21 mouse cellular contexts compared by ENCODE assay signal in the genomic region with DNA sequence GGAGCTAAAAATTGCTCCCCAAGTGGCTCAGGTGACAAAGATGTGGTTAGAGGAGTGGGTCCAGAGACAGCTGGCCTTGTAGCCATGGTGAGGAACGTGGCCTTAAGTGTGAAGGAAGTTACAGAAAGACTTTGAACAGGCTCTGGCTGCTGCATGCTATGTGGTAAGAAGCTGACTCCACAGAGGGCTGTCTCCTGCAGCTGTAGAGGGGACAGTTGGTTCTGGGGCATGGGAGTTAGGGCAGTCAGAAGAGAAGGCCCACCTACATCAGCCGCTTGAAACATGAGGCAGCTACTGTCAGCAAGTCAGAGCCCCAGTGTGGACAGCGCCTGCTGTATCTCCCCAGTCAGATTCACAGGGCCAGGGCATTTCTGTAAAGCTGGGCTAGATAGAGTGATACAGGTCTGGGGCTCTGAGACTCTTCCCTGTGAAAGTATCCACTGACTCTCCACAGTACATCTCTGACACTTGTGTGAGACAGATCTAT. TPM values are rescaled to one million over a fixed set of nuclear protein-coding genes. Genes with fewer than 3 reads are reported as not detected.
DNase-seq lines count a peak whose midpoint lies in the region; ATAC-seq and TF ChIP-seq lines count a peak whose summit lies in the region.
"Had no signal": no experiment of that assay in that cellular context is flagged by ENCODE, and none has a peak within 500 bp of the region (broad histone marks: within the 10 kb centered on the region; RNA-seq: fewer than 3 reads in every experiment).

No protein-coding gene starts in this region.

- no peak overlapping the region for H3K4me2 ChIP-seq in heart, embryonic 11.5 days
- no peak overlapping the region for H3K4me2 ChIP-seq in liver, postnatal 0 days (ENCODE audit: low read depth, low read length)
- peak overlapping the region; percentile 29 for H3K4me2 ChIP-seq in myocyte (ENCODE audit: low read depth)
- H3K4me2 ChIP-seq: forebrain, embryonic 13.5 days; hindbrain, embryonic 12.5 days had no signal

- no peak overlapping the region for H3K9ac ChIP-seq in heart, embryonic 11.5 days (ENCODE audit: low read depth, low read length)
- H3K9ac ChIP-seq in liver, adult 2 months (ENCODE audit: low read depth, low read length), result no peak overlapping the region
- H3K9ac ChIP-seq in liver, postnatal 0 days (replicated peaks), result no peak overlapping the region
- H3K9ac ChIP-seq: forebrain, embryonic 13.5 days; forebrain, postnatal 0 days; hindbrain, embryonic 12.5 days had no signal

- TF ChIP-seq CTCF in liver, adult 2 months (IDR thresholded peaks at IDR 0.05; ENCODE audit: low read depth, low read length), result no peak
- TF ChIP-seq CTCF in liver, postnatal 0 days (IDR thresholded peaks at IDR 0.05; ENCODE audit: low read depth), result no peak

- H3ac ChIP-seq in myocyte (ENCODE audit: control insufficient read depth, insufficient read length), result no peak overlapping the region

- no peak overlapping the region for H3K27ac ChIP-seq in heart, embryonic 10.5 days
- no peak overlapping the region for H3K27ac ChIP-seq in heart, embryonic 11.5 days (ENCODE audit: low read depth, low read length)
- peak overlapping the region; percentile 41 for H3K27ac ChIP-seq in liver, adult 2 months (replicated peaks; ENCODE audit: insufficient read depth, low read depth, low read length)
- H3K27ac ChIP-seq in liver, postnatal 0 days (ENCODE audit: low read depth), result no peak overlapping the region
- H3K27ac ChIP-seq: embryonic facial prominence, embryonic 10.5 days; forebrain, embryonic 13.5 days; gastrocnemius, adult 2 months; heart, adult 2 months; hindbrain, embryonic 12.5 days had no signal

- no peak for ATAC-seq in heart, embryonic 11.5 days (replicated peaks; ENCODE audit: insufficient number of reproducible peaks, low FRiP score, low TSS enrichment)
- ATAC-seq in liver, postnatal 0 days, result no peak
- ATAC-seq: activated CD4-positive, CD25-positive, alpha-beta regulatory T cell, adult 4 months; forebrain, embryonic 13.5 days; forebrain, postnatal 0 days; hindbrain, embryonic 16.5 days had no signal

- TF ChIP-seq POLR2A in liver, adult 2 months (IDR thresholded peaks at IDR 0.05; ENCODE audit: extremely low read depth, insufficient read depth, low read length), result no peak
- TF ChIP-seq POLR2A in myocyte (IDR thresholded peaks at IDR 0.05; ENCODE audit: insufficient read length, low read depth), result no peak

- H3K36me3 ChIP-seq in heart, embryonic 10.5 days, result peaks cover 16% of the 10 kb centered on the region
- H3K36me3 ChIP-seq in heart, embryonic 11.5 days (ENCODE audit: control insufficient read depth, insufficient read depth, low read length), result no peaks in the 10 kb centered on the region
- H3K36me3 ChIP-seq in liver, adult 2 months (ENCODE audit: control insufficient read depth, insufficient read depth, low read length), result no peaks in the 10 kb centered on the region
- H3K36me3 ChIP-seq in liver, postnatal 0 days (replicated peaks; ENCODE audit: insufficient read depth, low read length), result no peaks in the 10 kb centered on the region
- no peaks in the 10 kb centered on the region for H3K36me3 ChIP-seq in myocyte (ENCODE audit: control insufficient read depth, insufficient read depth)

- H3K9me3 ChIP-seq in heart, embryonic 10.5 days, result no peaks in the 10 kb centered on the region
- H3K9me3 ChIP-seq in heart, embryonic 11.5 days (replicated peaks; ENCODE audit: control insufficient read depth, low read length), result no peaks in the 10 kb centered on the region
- H3K9me3 ChIP-seq in liver, postnatal 0 days (ENCODE audit: low read length), result no peaks in the 10 kb centered on the region
- H3K9me3 ChIP-seq: embryonic facial prominence, embryonic 10.5 days; forebrain, embryonic 13.5 days; hindbrain, embryonic 12.5 days had no signal

- peak; percentile 75 for DNase-seq in heart, embryonic 10.5 days (ENCODE audit: low spot score)
- peak; percentile 18 for DNase-seq in liver, adult 2 months (ENCODE audit: extremely low read depth, low read depth, low spot score)
- DNase-seq in liver, postnatal 0 days, result no peak
- peak; percentile 18 for DNase-seq in NIH3T3 (ENCODE audit: low read depth)
- no peak for DNase-seq in adipocyte (ENCODE audit: low spot score)
- DNase-seq: cerebellum, adult 2 months; forebrain, postnatal 0 days; gastrocnemius, adult 2 months; gastrocnemius, postnatal 36 days; heart, adult 2 months; heart, postnatal 10 days; heart, postnatal 4 days had no signal

- peaks cover 35% of the 10 kb centered on the region for H3K4me1 ChIP-seq in heart, embryonic 10.5 days
- peaks cover 10% of the 10 kb centered on the region for H3K4me1 ChIP-seq in heart, embryonic 11.5 days (ENCODE audit: control insufficient read depth, insufficient read depth, low read length)
- H3K4me1 ChIP-seq in liver, adult 2 months (ENCODE audit: control insufficient read depth, insufficient read depth, low read length), result peaks cover 8% of the 10 kb centered on the region
- no peaks in the 10 kb centered on the region for H3K4me1 ChIP-seq in liver, postnatal 0 days (ENCODE audit: insufficient read depth)
- H3K4me1 ChIP-seq: forebrain, embryonic 13.5 days had no signal

- H3K4me3 ChIP-seq in heart, embryonic 10.5 days, result no peak overlapping the region
- H3K4me3 ChIP-seq in heart, embryonic 11.5 days (ENCODE audit: low read depth, low read length), result no peak overlapping the region
- H3K4me3 ChIP-seq in liver, adult 2 months (ENCODE audit: insufficient read depth, low read depth, low read length), result no peak overlapping the region
- H3K4me3 ChIP-seq in liver, postnatal 0 days (ENCODE audit: low read depth, low read length), result no peak overlapping the region
- no peak overlapping the region for H3K4me3 ChIP-seq in myocyte
- H3K4me3 ChIP-seq: embryonic facial prominence, embryonic 10.5 days; forebrain, embryonic 13.5 days; gastrocnemius, adult 2 months; heart, adult 2 months; hindbrain, embryonic 12.5 days had no signal

- no peaks in the 10 kb centered on the region for H3K79me2 ChIP-seq in liver, adult 2 months (ENCODE audit: control insufficient read depth, insufficient read depth, low read length)
- H3K79me2 ChIP-seq in myocyte (ENCODE audit: control insufficient read depth, insufficient read depth), result no peaks in the 10 kb centered on the region

- no peaks in the 10 kb centered on the region for H3K27me3 ChIP-seq in heart, embryonic 10.5 days (ENCODE audit: insufficient read depth, poor library complexity, severe bottlenecking)
- no peaks in the 10 kb centered on the region for H3K27me3 ChIP-seq in heart, embryonic 11.5 days (ENCODE audit: control insufficient read depth, insufficient read depth, low read length)
- H3K27me3 ChIP-seq in liver, adult 2 months (ENCODE audit: control insufficient read depth, insufficient read depth, low read length), result no peaks in the 10 kb centered on the region
- no peaks in the 10 kb centered on the region for H3K27me3 ChIP-seq in liver, postnatal 0 days (ENCODE audit: insufficient read depth, low read length)
- no peaks in the 10 kb centered on the region for H3K27me3 ChIP-seq in myocyte (ENCODE audit: control insufficient read depth, insufficient read depth, insufficient read length)
- H3K27me3 ChIP-seq: forebrain, embryonic 13.5 days; hindbrain, embryonic 12.5 days; Patski had no signal

- 59% methylated on average over 3 of the region's 3 CpGs for WGBS in heart, embryonic 10.5 days
- 37% methylated on average over 3 of the region's 3 CpGs for WGBS in heart, embryonic 11.5 days (ENCODE audit: insufficient replicate concordance)
- WGBS in liver, adult 2 months, result 93% methylated on average over 3 of the region's 3 CpGs
- 68% methylated on average over 3 of the region's 3 CpGs for WGBS in liver, postnatal 0 days (ENCODE audit: insufficient replicate concordance)

- TF ChIP-seq EP300 in liver, postnatal 0 days (IDR thresholded peaks at IDR 0.05; ENCODE audit: low read depth), result no peak

TF ChIP-seq in myocyte, 11 proteins besides CTCF, POLR2A, EP300 and RAD21:
- TF ChIP-seq TCF12 (IDR thresholded peaks at IDR 0.05; ENCODE audit: insufficient read depth, poor library complexity, severe bottlenecking) (no peak), TCF3 (IDR thresholded peaks at IDR 0.05; ENCODE audit: insufficient read length, low read depth) (no peak), REST (IDR thresholded peaks at IDR 0.05; ENCODE audit: insufficient read depth, insufficient read length) (no peak), CEBPB (IDR thresholded peaks at IDR 0.05; ENCODE audit: insufficient read depth, poor library complexity, severe bottlenecking) (no peak), E2F4 (IDR thresholded peaks at IDR 0.05; ENCODE audit: insufficient read depth) (no peak), MYOD1 (IDR thresholded peaks at IDR 0.05; ENCODE audit: control insufficient read depth in 1 of 3, insufficient read length in 2 of 3, low read depth in 2 of 3) (peak in 2 of 3 experiments; percentile 52 to 55), POLR2AphosphoS2 (IDR thresholded peaks at IDR 0.05; ENCODE audit: insufficient read length, low read depth) (no peak), SRF (IDR thresholded peaks at IDR 0.05; ENCODE audit: control insufficient read depth, insufficient read length, low read depth) (no peak), USF1 (IDR thresholded peaks at IDR 0.05; ENCODE audit: low read depth) (no peak), MYOG (IDR thresholded peaks at IDR 0.05; ENCODE audit: control insufficient read depth in 1 of 3, insufficient read depth in 1 of 3, insufficient read length in 2 of 3, low read depth in 2 of 3) (peak in 2 of 3 experiments; percentile 44 to 46), MAX (IDR thresholded peaks at IDR 0.05; ENCODE audit: low read depth) (no peak)

RNA-seq across cellular contexts. Expression of a gene that starts 29.6 kb away (rescaled TPM):
- 0.16 and 0.45 TPM in 2 replicates for polyA plus RNA-seq in heart, embryonic 10.5 days (2016; fragmentation: Nextera tagmentation; extraction: Ambion mirVana)
- polyA plus RNA-seq in heart, embryonic 11.5 days (2014; fragmentation: Nextera tagmentation; extraction: Ambion mirVana), result 0.15 and 0.33 TPM in 2 replicates
- not detected in 2 replicates for total RNA-seq in liver, adult 2 months (2014; rRNA removed)
- polyA plus RNA-seq in liver, adult 2 months (2012; rRNA removed), result not detected in 2 replicates
- 0.06 and 0.18 TPM in 2 replicates for polyA plus RNA-seq in liver, postnatal 0 days (2015; fragmentation: Nextera tagmentation; extraction: Ambion mirVana)
- polyA plus RNA-seq in myocyte (2012; fragmentation: generic; extraction: Trizol), result 391 TPM
- total RNA-seq: adrenal gland, postnatal 36 days; heart, adult 2 months; heart, postnatal 10 days had no signal
- polyA plus RNA-seq: activated CD4-positive, CD25-positive, alpha-beta regulatory T cell, adult 4 months had no signal

Comparison
In these comparisons a context has a peak if more than half of its experiments do, and no peak if none do; other contexts are left out.
1. DNase-seq: peak in heart, embryonic 10.5 days (single experiment), liver, adult 2 months (single experiment) and NIH3T3 (single experiment); none in liver, postnatal 0 days (single experiment) and adipocyte (single experiment).
2. RNA of a gene that starts 29.6 kb away (polyA plus RNA-seq): 391 TPM in myocyte (single experiment); 0.16 to 0.45 TPM in heart, embryonic 10.5 days, 0.15 to 0.33 TPM in heart, embryonic 11.5 days, 0.06 to 0.18 TPM in liver, postnatal 0 days and not detected in liver, adult 2 months; every median in the first group is over 100 times any median in the second.